Mouse (Mus musculus) heart, postnatal 14 days (tissue): ENCODE data around the gene Epn3. TPM values are rescaled to one million over a fixed set of nuclear protein-coding genes. Genes with fewer than 3 reads are reported as not detected.

Source experiments
- DNase-seq, 2 experiments: peaks; one replicate each; pipeline ENCODE4 v3.0.0; 2021 to 2022
- intact Hi-C: fragments of 180-260 bp; cut with DNase I; formaldehyde crosslinking; loops from one replicate; pipeline ENCODE4 v1.15.1; 2025
- total RNA-seq, 2 experiments: library from RNA; stranded (reverse); gene quantifications; 2 replicates each; pipeline ENCODE4 v1.2.3; 2021

The Epn3 gene
- total RNA-seq, 2 experiments from 2014 or later = 19.9 to 24.0 TPM

- intact Hi-C loops = no loop called here
- peak; percentile 89 for DNase-seq
Observed at GRCm38 (mm10) chr11:94473707-94474543, 25.8 kb downstream of the Epn3 start, which contains the start of gene Cacna1g. Gene Cacna1g (minus strand): TSS chr11:94474198.

- intact Hi-C loops = no loop called here
- DNase-seq = peak in 1 of 2 experiments; percentile 24
Observed at GRCm38 (mm10) chr11:94472916-94473706, 26.7 kb downstream of the Epn3 start.

GRCm38 (mm10) chr11:94472585-94472915, 27.2 kb downstream of the Epn3 start:
- intact Hi-C loops = no loop called here

GRCm38 (mm10) chr11:94471740-94472584, 27.8 kb downstream of the Epn3 start:
- intact Hi-C loops = no loop called here

More at GRCm38 (mm10) chr11:94472585-94472915, 27.2 kb downstream of the Epn3 start:
- no peak for DNase-seq

DNA sequence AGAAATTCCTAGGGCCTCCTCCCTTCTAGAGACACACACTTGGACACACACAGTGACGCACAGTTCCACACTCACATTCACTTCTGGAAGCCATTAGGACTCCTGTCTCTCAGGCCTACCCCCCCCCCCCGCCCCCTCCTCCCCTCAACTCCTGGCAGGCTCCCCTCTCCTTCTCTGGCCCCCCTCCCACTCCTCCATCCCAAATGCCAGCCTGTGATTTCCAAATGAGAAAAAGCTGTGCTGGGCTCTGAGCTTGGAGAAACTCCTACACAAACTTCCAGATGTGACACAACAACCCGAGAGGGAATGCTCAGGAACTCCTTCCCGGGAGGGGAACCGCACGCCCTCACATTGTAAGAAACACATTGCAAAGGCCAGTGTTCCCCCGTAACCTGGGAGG, 29.4 kb downstream of the Epn3 start:
- DNase-seq = no peak
- intact Hi-C loops = no loop called here

More at GRCm38 (mm10) chr11:94471740-94472584, 27.8 kb downstream of the Epn3 start:
- DNase-seq = no peak

DNA sequence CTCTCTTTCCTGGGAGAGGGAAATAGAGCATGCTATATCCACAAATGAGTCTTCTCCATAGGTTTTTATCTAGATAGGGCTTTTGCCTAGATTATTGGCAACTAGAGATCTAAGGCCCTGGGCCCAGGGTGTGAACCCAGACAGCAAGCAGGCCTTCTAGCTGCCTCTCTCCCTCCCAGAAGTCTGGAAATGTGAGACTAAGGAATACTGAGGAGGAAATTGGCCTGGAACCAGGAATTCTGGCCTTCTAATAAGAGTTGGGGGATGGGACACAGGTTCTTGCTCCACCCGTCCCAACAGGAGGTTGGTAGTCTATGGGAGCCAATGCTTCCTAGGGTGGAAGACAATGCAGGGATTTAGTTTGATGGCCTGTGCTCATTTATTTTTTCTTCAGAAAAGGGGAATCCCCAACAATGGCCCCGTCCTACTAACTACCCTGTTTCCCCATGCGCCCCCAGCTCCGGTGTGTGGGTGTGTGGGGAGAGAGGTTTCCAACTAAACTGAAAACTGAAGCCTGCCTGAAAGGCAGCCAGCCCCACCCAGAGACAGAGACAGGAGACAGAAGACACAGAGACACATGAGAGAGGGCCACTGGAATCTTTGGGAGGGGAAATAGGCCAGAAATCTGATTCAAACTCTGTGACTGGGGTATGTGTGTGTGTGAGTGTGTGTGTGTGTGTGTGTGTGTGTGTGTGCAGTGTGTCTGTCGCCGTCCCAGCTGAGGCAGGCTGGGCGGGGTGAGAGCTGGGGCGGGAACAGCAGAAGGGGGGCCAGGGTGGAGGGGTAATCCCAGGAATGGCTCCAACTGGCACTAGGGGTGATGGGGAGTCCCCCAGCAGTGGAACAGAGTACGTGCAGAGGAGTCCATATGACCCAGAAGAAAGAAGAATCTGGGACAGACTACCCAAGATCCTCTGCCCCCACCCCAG, 30.4 kb downstream of the Epn3 start:
- intact Hi-C loops = no loop called here
- peak; percentile 42 to 57 for DNase-seq

GRCm38 (mm10) chr11:94468582-94469064, 31.2 kb downstream of the Epn3 start:
- intact Hi-C loops = no loop called here
- no peak for DNase-seq

DNA sequence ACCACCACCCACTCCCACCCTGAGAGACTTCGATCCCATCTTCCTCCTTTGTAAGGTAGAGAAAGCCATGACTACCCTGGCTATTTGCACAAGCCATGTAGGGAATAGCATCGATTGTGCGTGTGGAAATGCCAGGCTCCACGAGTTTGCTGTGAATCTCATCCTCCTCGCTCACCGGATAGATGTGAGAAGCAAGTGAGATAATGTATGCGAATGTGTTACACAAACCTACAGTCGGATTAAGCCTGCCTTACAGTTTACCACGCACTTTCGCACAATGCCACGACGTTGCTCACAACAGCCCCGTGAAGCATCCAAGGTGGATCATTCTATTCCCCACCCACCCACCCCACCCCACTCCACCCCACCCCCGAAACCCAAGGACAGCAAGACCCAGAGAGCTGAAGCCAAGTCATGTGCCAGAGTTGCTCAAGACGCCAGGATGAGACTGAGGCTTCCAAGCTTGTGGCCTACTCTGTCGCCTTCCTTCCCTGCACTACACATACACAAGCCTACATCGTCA, 33.4 kb downstream of the Epn3 start:
- DNase-seq = no peak
- intact Hi-C loops = no loop called here

DNA sequence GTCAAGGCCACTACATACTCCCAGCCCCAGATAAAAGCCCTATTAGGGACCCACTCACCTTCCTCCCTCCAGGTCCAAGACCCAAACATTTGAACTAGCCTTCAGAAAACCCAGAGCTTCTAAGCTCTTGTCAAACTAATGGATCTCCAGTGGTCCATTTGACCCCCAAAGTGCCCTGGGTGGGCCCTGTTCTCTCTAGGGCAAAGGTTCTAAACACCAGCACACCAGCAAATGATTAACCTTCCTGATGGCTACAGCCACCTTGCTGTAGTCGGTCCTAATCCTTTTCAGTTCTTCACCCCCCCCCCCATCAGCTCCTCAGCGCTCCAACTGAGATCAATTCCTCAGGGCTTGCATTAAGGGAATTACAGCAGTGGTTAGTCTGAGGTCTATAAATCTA, 35.6 kb downstream of the Epn3 start:
- no peak for DNase-seq
- intact Hi-C loops = no loop called here

- DNase-seq = no peak
- intact Hi-C loops = no loop called here
Observed at GRCm38 (mm10) chr11:94461856-94462255, 37.9 kb downstream of the Epn3 start.

DNA sequence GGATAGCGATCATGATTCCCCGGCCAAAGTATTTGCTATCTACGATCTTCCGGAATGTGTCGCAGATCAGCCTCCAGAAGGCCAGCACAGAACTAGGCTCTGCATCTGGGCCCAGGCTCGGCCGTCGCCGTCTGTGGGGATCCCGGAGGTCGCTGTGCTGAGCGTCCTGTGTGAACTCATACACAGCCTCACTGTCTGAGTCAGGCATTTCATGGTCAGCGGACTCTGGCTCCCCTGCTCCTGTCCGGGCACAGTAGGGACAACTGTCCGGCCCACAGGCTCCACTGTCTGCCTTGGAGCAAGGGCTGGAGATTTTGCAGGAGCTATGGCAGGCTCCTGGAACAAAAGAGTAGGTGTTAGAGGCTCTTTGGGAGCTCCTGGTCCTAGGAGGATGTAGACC, 42.8 kb downstream of the Epn3 start:
- DNase-seq = no peak
- intact Hi-C loops = no loop called here

- DNase-seq = no peak
- intact Hi-C loops = no loop called here
Observed at GRCm38 (mm10) chr11:94456347-94456746, 43.4 kb downstream of the Epn3 start.

DNA sequence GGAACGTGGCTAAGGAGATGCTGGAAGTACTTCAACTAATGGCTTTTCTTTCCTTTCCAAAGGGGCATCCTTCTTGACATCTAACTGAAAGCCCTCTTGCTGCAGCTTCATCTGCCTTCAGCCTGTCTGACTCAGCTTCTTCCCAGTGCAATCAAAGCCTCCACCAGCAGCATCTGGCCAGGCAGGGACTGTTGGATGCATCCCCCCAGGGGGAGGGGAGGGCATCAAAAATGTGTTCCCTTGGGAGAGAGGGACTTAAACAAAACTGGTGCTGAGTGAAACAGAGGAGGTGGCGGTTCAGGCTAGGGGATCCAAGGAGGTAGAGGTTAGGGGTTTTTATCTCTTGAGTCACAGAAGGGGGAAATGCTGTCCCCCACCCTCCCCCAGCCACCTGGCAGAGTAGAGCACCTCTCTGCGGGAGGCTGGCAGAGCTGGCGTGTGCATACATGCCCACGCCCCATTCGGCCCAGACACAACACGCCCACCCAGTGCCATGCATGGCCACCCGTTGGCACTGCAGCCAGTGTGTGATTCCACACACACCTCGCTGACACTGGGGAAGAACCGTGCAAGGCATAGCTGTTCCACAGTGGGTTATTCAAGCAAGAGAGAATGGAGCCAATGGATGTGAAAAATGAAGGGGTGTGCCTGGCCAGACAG, 44.5 kb downstream of the Epn3 start:
- no peak for DNase-seq
- intact Hi-C loops = no loop called here

DNA sequence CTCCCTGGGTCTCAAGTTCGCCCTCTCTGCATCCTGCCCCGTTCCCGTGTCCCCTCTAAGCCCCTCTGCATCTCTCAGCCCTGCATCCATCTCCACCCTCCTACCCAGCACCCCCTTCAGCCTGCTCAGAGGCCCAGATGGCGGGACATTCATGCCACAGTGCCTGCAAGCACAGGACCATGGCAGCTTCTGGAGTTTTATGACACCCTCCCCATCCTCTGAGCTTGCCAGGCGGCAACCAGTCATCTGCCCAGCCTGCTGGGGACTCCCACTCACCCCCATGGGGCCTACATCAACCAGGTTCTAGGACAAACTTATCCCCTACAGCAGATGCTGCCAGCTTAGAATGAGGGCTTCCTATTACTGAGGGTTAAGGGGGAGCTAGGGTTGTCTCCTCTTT, 45.0 kb downstream of the Epn3 start:
- intact Hi-C loops = no loop called here
- DNase-seq = no peak

DNA sequence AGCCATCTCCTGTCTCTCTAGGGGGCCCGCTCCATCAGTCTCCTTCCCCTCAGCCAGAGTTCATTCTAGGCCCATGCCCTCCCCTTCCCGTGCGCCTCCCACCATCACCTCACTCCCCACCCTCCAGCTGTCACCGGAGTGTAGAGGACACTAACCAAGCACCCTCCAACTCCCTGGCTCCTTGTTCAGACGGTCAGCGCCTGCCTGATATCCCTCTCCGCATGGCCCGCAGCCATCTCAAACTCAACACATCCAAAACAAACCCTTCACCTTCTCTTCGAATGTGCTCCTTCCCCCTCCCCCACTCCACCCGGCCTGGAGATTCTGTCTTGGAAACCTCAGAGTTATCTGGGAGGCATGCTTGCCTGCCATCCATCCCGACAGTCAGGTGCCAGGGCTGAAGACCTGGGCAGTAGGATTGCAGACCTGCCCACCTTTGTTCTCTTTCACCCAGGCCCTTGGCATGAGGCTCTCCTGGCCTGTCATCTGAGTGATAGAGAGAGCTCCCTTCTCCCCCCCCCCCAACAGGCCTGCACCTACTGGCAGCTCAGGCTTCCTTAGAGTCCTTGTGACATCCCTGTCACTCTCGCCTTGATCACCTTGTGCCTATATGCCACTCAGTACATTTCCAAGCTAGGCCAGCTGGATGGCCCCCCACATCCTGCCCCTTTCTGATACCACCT, 48.5 kb downstream of the Epn3 start:
- DNase-seq = peak; percentile 65 to 79
- intact Hi-C loops = no loop called here

DNA sequence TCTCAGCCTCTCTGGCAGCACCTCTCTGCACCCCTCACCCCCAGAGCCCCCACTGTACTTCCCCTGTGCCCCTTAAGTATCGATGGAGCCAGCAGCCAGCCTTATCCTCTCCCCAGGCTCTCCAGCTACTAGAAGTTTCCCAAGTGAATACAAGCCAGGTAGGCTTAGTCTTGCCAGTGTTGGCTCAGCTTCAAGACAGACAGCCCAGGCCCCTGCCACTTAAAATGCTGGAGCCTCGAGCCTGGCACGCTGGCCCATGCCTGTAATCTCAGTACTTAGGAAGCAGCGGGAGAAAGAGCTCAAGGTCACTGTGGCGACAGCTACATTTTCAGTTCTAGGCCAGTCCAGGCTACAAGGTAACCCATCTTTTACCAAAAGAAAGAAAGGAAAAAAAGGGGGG, 49.9 kb downstream of the Epn3 start:
- intact Hi-C loops = no loop called here
- peak; percentile 55 to 74 for DNase-seq

DNA sequence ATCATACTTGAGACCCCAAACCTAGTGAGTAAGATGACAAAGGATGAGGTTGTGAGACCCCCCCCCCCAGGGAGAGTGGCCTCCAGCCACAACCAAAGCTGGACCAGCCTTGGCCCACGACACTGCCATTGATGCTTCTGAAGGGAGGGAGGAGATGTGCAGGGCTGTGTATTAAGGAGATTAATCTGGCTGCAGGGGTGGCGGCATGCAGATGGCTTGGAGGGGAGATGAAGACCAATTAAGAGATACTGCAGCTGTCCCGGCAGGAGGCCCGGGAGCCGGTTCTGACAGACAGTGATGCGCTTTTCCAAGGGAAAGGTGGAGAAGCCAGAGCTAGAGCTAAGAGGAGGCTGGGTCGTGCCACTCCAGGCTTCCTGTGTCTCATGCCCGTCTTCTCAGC, 50.5 kb downstream of the Epn3 start:
- no peak for DNase-seq
- intact Hi-C loops = no loop called here

GRCm38 (mm10) chr11:94447017-94447416, 52.8 kb downstream of the Epn3 start:
- intact Hi-C loops = no loop called here
- no peak for DNase-seq
